Mouse (Mus musculus) heart, adult 18-20 months (tissue): ENCODE results near the gene Slc2a5. TPM values are rescaled to one million over a fixed set of nuclear protein-coding genes. Genes with fewer than 3 reads are reported as not detected.
A peak's percentile ranks its signal among the peaks of the same experiment; 100 is the strongest.

Experiments
- DNase-seq, 2 experiments: peaks; one replicate each; pipeline ENCODE4 v3.0.0; 2021 to 2022; ENCODE audit warnings: mixed read lengths in 1 of 2
- total RNA-seq, 2 experiments: library from RNA; stranded (reverse); gene quantifications; 2 replicates each; pipeline ENCODE4 v1.2.3; 2021

Gene Slc2a5
- total RNA-seq, 2 experiments from 2014 or later = 0.41 TPM; not detected in 1

- no peak for DNase-seq
Measured at GRCm38 (mm10) chr4:150140346-150140745, 21.3 kb downstream of the Slc2a5 start.

- no peak for DNase-seq
Measured at GRCm38 (mm10) chr4:150144242-150144641, 25.2 kb downstream of the Slc2a5 start.

DNA sequence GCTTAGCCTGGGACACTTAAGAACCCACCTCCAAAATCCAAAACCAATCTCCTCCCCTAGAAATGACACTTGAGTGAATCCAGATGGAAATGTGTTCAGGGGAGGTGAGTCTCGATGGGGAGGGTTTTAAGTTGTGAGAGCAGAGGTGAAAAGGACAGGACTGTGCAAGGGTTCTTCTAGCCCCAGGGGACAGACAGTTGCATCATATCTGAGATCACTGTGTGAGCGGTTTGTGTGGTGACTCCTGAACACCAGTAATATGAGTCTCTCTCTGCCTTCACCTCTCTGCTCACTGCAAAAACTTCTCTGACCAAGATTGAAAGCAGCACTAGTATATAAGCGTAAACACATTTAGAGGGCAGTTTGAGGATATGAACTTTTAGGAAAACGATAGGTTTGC, 27.2 kb downstream of the Slc2a5 start:
- no peak for DNase-seq

GRCm38 (mm10) chr4:150151045-150151444, 32.0 kb downstream of the Slc2a5 start:
- DNase-seq = no peak

- no peak for DNase-seq
Measured at GRCm38 (mm10) chr4:150152483-150152882, 33.4 kb downstream of the Slc2a5 start.

GRCm38 (mm10) chr4:150155301-150155700, 36.2 kb downstream of the Slc2a5 start:
- DNase-seq = no peak

DNA sequence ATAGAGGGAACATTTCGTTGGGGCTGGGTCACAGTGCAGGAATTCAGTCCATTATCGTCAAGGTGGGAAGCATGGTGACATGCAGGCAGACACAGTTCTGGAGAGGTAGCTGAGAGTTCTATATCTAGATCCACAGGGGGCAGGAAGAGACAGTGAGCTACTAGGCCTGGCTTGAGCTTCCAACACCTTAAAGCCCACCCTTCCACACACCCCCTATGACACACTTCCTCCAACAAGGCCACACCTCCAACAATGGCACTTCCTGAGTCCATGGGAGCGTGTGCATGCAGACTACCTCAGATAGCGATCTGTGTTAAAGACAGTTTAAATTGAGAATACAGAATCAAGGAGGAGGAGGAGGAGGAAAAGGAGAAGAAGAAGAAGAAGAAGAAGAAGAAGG, 36.6 kb downstream of the Slc2a5 start:
- no peak for DNase-seq

- no peak for DNase-seq
Measured at GRCm38 (mm10) chr4:150157348-150157882, 38.3 kb downstream of the Slc2a5 start.

GRCm38 (mm10) chr4:150159458-150159857, 40.4 kb downstream of the Slc2a5 start:
- no peak for DNase-seq

GRCm38 (mm10) chr4:150162561-150163169, 43.6 kb downstream of the Slc2a5 start:
- no peak for DNase-seq

- no peak for DNase-seq
Measured at GRCm38 (mm10) chr4:150164875-150165274, 45.8 kb downstream of the Slc2a5 start.

DNA sequence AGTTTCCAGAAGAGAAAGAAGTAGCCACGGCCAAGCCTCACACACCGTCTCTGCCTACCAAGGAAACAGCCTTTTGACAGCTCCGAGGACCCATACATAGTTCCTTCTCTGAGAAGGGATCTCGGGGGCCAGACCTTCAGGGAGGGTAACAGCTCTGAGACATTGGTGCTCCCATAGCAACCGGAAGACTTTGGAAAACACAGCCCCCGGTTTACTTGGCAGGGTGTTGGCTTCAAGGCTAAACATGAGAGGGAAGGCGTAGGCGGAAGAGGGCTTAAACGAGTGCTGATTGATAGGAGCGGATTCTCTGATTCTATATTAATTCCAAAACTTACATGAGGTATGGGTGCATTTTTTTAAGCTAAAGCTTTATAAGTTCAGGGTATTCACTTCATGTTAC, 49.3 kb downstream of the Slc2a5 start:
- DNase-seq = no peak

GRCm38 (mm10) chr4:150172107-150172506, 53.0 kb downstream of the Slc2a5 start:
- DNase-seq = no peak

DNA sequence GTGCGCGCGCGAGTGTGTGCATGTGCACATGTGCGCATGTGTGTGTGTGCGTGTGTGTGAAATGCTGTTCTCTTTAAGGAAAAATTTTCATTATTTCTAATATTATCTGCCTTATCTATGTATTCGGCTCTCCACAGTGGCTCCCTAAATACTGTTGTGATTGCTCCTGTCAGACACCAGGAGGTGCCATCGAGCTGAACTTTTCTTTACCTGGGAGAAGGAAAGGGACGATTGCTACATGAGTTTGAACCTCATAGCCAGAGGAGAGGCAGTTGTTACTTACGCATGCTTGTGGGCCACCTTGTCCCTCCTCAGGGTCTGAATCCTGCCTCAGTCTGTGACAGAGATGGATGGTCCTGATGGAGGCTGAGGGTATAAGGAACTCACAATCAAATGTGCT, 54.2 kb downstream of the Slc2a5 start:
- peak; percentile 17 to 57 for DNase-seq

DNA sequence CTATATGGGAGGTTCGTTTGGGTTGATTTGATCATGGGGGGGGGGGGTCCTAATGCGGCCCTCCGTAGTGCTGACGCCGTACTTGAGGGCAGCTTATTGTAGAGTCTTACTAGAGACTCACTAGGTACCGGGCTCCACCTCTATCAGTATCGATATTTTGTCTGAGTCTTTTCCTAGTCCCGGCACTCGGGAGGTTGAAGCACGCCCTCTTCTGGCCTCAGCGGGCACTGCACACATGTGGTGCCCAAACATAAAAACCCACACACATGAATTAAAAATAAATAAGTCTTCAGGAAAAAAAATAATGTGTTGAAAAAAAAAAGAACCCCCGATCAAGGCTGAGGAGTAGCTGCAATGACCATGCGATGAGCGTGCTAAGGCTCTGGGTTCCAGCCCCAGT, 54.9 kb downstream of the Slc2a5 start:
- DNase-seq = no peak

- DNase-seq = peak; percentile 22 to 42
Measured at GRCm38 (mm10) chr4:150176535-150176934, 57.5 kb downstream of the Slc2a5 start.

DNA sequence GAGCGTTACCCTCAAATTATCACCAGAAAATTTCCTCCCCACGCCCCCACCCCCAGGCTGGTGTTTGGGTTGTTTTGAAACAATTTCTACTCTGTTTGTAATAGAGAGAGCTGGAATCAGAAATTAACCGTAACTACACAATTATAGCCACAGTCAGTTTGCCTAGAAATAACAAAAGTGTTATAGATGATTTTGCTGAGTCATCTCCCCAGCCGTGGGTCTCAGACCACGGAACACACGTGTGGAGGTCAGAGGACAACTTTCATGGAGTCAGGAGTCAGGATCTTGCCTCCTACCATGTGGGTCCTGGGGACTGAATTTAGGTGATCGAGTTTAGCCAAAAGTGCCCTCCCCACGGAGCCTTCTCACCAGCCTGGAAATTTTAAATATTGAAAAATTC, 58.0 kb downstream of the Slc2a5 start:
- DNase-seq = no peak

- DNase-seq = no peak
Measured at GRCm38 (mm10) chr4:150178131-150178530, 59.0 kb downstream of the Slc2a5 start.

- no peak for DNase-seq
Measured at GRCm38 (mm10) chr4:150181304-150181703, 62.2 kb downstream of the Slc2a5 start.

DNA sequence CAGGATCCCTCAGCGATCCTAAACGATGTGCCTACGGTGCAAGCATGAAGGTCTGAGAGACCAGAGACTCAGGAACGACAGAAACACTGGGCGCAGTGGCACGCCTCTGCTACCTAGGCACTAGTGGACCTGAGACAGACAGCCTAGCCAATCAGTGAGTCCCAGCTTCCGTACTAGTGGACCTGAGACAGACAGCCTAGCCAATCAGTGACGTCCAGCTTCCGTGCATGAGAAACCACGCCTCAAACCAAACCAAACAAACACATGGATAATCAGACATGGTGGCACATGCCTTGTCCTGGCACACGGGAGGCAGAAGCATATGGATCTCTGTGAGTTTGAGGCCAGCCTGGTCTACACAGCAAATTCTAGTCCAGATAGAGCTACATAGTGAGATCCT, 69.2 kb downstream of the Slc2a5 start:
- DNase-seq = no peak

GRCm38 (mm10) chr4:150192199-150192598, 73.1 kb downstream of the Slc2a5 start:
- no peak for DNase-seq
